Mouse (Mus musculus) testis, adult 2 months (tissue): ENCODE data around the gene Lrrc23.

ENCODE experiments used
- CTCF ChIP-seq: fragments of 200-500 bp; IDR thresholded peaks from 2 replicates; pipeline ENCODE4 v1.5.1; 2012; ENCODE audit warnings: low read depth, mild to moderate bottlenecking, inconsistent platforms, low read length, moderate library complexity; ENCODE audit not compliant: control insufficient read depth, insufficient read depth, insufficient replicate concordance
- POLR2A ChIP-seq: fragments of 200-500 bp; IDR thresholded peaks from 2 replicates; pipeline ENCODE4 v1.6.1; 2012; ENCODE audit warnings: low read depth, mild to moderate bottlenecking, inconsistent platforms, low read length, moderate library complexity; ENCODE audit not compliant: control insufficient read depth

DNA sequence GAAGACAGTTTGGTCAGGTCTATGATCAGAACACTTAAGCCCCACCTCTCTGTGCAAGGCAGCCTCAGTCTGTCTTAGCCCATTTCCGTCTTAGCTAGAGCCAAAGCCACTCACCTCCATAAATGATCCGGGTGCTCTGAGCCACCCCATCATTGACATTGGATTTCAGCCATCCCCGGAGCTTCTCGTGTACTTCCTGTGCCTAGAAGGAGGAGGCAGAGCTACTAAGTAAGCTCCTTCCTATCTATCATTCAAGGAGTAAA is 31.8 kb upstream of the Lrrc23 start:
- TF ChIP-seq CTCF: no peak
- TF ChIP-seq POLR2A: no peak
